Mouse (Mus musculus) layer of hippocampus, postnatal 25 days (tissue): Measurements from ENCODE around the gene 4933405L10Rik. TPM values are rescaled to one million over a fixed set of nuclear protein-coding genes. Genes with fewer than 3 reads are reported as not detected.
A peak's percentile ranks its signal among the peaks of the same experiment; 100 is the strongest.

Source experiments
- DNase-seq, 2 experiments: peaks; one replicate each; pipeline ENCODE4 v3.0.0; 2022; ENCODE audit warnings: mixed read lengths in 2 of 2, low spot score in 1 of 2; ENCODE audit errors: extremely low spot score in 1 of 2
- total RNA-seq, 2 experiments: library from RNA; stranded (reverse); gene quantifications; 2 replicates each; pipeline ENCODE4 v1.2.3; 2021

Gene 4933405L10Rik
- total RNA-seq, 2 experiments from 2014 or later, result not detected

- DNase-seq, result peak in 1 of 2 experiments; percentile 55
Measured at GRCm38 (mm10) chr8:105750606-105751005, 43.2 kb downstream of the 4933405L10Rik start.

- DNase-seq, result no peak
Measured at GRCm38 (mm10) chr8:105753916-105754315, 46.5 kb downstream of the 4933405L10Rik start.

GRCm38 (mm10) chr8:105754688-105755087, 47.2 kb downstream of the 4933405L10Rik start:
- no peak for DNase-seq

GRCm38 (mm10) chr8:105757796-105758276, 50.4 kb downstream of the 4933405L10Rik start:
- DNase-seq, result no peak

- DNase-seq, result peak; percentile 94 to 97
Measured at GRCm38 (mm10) chr8:105758277-105759108, 51.0 kb downstream of the 4933405L10Rik start, which contains the start of gene Gfod2. Gene Gfod2 (minus strand): TSS chr8:105758664.

Other genes starting within 250 kb of the 4933405L10Rik start
- 10 to 100 TPM; 26.7 to 33.7 TPM for gene Tppp3, start 236.1 kb upstream of the 4933405L10Rik start, total RNA-seq
- gene Zdhhc1, start 210.8 kb upstream of the 4933405L10Rik start, total RNA-seq, result 10 to 100 TPM; 27.6 to 34.0 TPM
- gene Hsd11b2, start 188.9 kb upstream of the 4933405L10Rik start, total RNA-seq, result under 1 TPM in 1 of 2 experiments, not detected in 1; 0.15 TPM
- gene Atp6v0d1, start 141.6 kb upstream of the 4933405L10Rik start, total RNA-seq, result 100 to 1,000 TPM; 293 to 332 TPM
- gene Ripor1, start 102.4 kb upstream of the 4933405L10Rik start, total RNA-seq, result 10 to 100 TPM; 83.2 to 92.9 TPM
- 10 to 100 TPM; 63.3 to 71.7 TPM for gene Ctcf, start 71.1 kb upstream of the 4933405L10Rik start, total RNA-seq
- not detected for gene Agrp, start 70.3 kb upstream of the 4933405L10Rik start, total RNA-seq
- 10 to 100 TPM; 70.2 to 79.8 TPM for gene Carmil2, start 21.4 kb upstream of the 4933405L10Rik start, total RNA-seq
- 10 to 100 TPM; 39.8 to 41.9 TPM for gene Acd, start 6.6 kb upstream of the 4933405L10Rik start, total RNA-seq
- 10 to 100 TPM; 34.8 to 38.4 TPM for gene Pard6a, start 6.5 kb upstream of the 4933405L10Rik start, total RNA-seq
- gene Enkd1, start 555 bp downstream of the 4933405L10Rik start, total RNA-seq, result 1 to 10 TPM; 8.2 to 9.9 TPM
- 10 to 100 TPM; 19.2 to 23.1 TPM for gene Gfod2, start 51.0 kb downstream of the 4933405L10Rik start, total RNA-seq
- 10 to 100 TPM; 24.3 to 26.6 TPM for gene Ranbp10, start 119.7 kb downstream of the 4933405L10Rik start, total RNA-seq
- gene Tsnaxip1, start 120.1 kb downstream of the 4933405L10Rik start, total RNA-seq, result under 1 TPM; 0.15 to 0.31 TPM
- 10 to 100 TPM; 13.4 to 15.4 TPM for gene Cenpt, start 145.6 kb downstream of the 4933405L10Rik start, total RNA-seq
- 10 to 100 TPM; 38.2 to 44.4 TPM for gene Thap11, start 147.5 kb downstream of the 4933405L10Rik start, total RNA-seq
- gene Nutf2, start 152.9 kb downstream of the 4933405L10Rik start, total RNA-seq, result 10 to 100 TPM; 27.6 to 34.9 TPM
- 10 to 100 TPM; 59.9 to 72.4 TPM for gene Edc4, start 173.2 kb downstream of the 4933405L10Rik start, total RNA-seq
- 1 to 10 TPM in 1 of 2 experiments, under 1 TPM in 1; 0.99 to 1.1 TPM for gene Nrn1l, start 185.9 kb downstream of the 4933405L10Rik start, total RNA-seq
- gene Pskh1, start 192.8 kb downstream of the 4933405L10Rik start, total RNA-seq, result 1 to 10 TPM; 7.7 to 8.9 TPM
- 1 to 10 TPM in 1 of 2 experiments, under 1 TPM in 1; 0.76 to 1.6 TPM for gene Ctrl, start 226.2 kb downstream of the 4933405L10Rik start, total RNA-seq
- 10 to 100 TPM; 58.6 to 70.6 TPM for gene Psmb10, start 230.8 kb downstream of the 4933405L10Rik start, total RNA-seq
- gene Lcat, start 235.7 kb downstream of the 4933405L10Rik start, total RNA-seq, result 10 to 100 TPM; 44.9 to 49.5 TPM